Mouse (Mus musculus): ENCODE measurements at regions not wholly inside any gene's neighbourhood (a gene's known extent, or its start where the extent isn't known, plus 50 kb on each side); places are given as distances from the start of the nearest gene placed in this dataset.

GRCm38 (mm10) chr3:50660966-50661365, 217.6 kb upstream of the Slc7a11 start:
- DNase-seq = peak; percentile 17
- no peaks in the 10 kb centered on the region for H3K36me3 ChIP-seq (ENCODE audit: control insufficient read depth, insufficient read depth, low read length)
- WGBS = 78% methylated on average over 7 of the region's 7 CpGs
- no peak overlapping the region for H3K9ac ChIP-seq (replicated peaks; ENCODE audit: low read length)
- H3K9me3 ChIP-seq (ENCODE audit: control insufficient read depth, low read length) = no peaks in the 10 kb centered on the region
- no peaks in the 10 kb centered on the region for H3K27me3 ChIP-seq (ENCODE audit: control insufficient read depth, insufficient read depth, low read length)
- no peak overlapping the region for H3K4me3 ChIP-seq (replicated peaks; ENCODE audit: low read depth, low read length)
- H3K4me1 ChIP-seq (ENCODE audit: control insufficient read depth, insufficient read depth, low read length) = peaks cover 8% of the 10 kb centered on the region
- H3K27ac ChIP-seq (replicated peaks; ENCODE audit: low read depth, low read length) = no peak overlapping the region
- no peak overlapping the region for H3K4me2 ChIP-seq (ENCODE audit: low read length)
- no peak for ATAC-seq (ENCODE audit: low FRiP score, low TSS enrichment)

GRCm38 (mm10) chr3:50660566-50660965, 217.2 kb upstream of the Slc7a11 start:
- 91% methylated on average over 3 of the region's 3 CpGs for WGBS
- ATAC-seq (ENCODE audit: low FRiP score, low TSS enrichment) (no peak), DNase-seq (no peak)

DNA sequence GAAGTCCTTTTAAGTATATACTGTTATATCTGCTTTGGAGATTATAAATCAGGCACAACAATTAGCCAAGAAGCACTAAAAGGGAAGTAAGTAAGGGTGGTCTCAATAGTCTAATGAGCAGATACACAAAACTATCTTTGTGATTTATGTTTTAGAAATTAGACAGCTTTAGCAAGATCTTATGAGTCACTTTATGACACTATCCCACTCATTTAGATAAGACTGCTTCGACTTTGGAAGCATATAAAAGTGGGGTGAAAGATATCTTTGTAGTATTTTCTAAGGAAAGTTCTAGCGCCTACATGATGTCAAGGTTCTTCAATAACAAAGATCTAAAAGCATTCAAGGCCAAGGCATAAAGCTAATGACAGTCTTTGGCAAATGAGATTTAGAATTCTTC, 214.5 kb upstream of the Slc7a11 start:
- Histone ChIP-seq H3K9ac (replicated peaks; ENCODE audit: low read length) (no peak overlapping the region), H3K27ac (replicated peaks; ENCODE audit: low read depth, low read length) (no peak overlapping the region), H3K4me3 (replicated peaks; ENCODE audit: low read depth, low read length) (no peak overlapping the region), H3K36me3 (ENCODE audit: control insufficient read depth, insufficient read depth, low read length) (no peaks in the 10 kb centered on the region), H3K9me3 (ENCODE audit: control insufficient read depth, low read length) (no peaks in the 10 kb centered on the region), H3K4me2 (ENCODE audit: low read length) (no peak overlapping the region), H3K4me1 (ENCODE audit: control insufficient read depth, insufficient read depth, low read length) (peaks cover 8% of the 10 kb centered on the region), H3K27me3 (ENCODE audit: control insufficient read depth, insufficient read depth, low read length) (no peaks in the 10 kb centered on the region)
- no peak for ATAC-seq (ENCODE audit: low FRiP score, low TSS enrichment)
- DNase-seq = no peak
- 86% methylated on average over 2 of the region's 2 CpGs for WGBS

More at GRCm38 (mm10) chr3:50660566-50660965, 217.2 kb upstream of the Slc7a11 start:
- no peaks in the 10 kb centered on the region for H3K27me3 ChIP-seq (ENCODE audit: control insufficient read depth, insufficient read depth, low read length)
- H3K36me3 ChIP-seq (ENCODE audit: control insufficient read depth, insufficient read depth, low read length) = no peaks in the 10 kb centered on the region
- H3K9ac ChIP-seq (replicated peaks; ENCODE audit: low read length) = no peak overlapping the region
- H3K4me1 ChIP-seq (ENCODE audit: control insufficient read depth, insufficient read depth, low read length) = peaks cover 8% of the 10 kb centered on the region
- no peak overlapping the region for H3K4me2 ChIP-seq (ENCODE audit: low read length)
- no peaks in the 10 kb centered on the region for H3K9me3 ChIP-seq (ENCODE audit: control insufficient read depth, low read length)
- H3K27ac ChIP-seq (replicated peaks; ENCODE audit: low read depth, low read length) = no peak overlapping the region
- no peak overlapping the region for H3K4me3 ChIP-seq (replicated peaks; ENCODE audit: low read depth, low read length)

DNA sequence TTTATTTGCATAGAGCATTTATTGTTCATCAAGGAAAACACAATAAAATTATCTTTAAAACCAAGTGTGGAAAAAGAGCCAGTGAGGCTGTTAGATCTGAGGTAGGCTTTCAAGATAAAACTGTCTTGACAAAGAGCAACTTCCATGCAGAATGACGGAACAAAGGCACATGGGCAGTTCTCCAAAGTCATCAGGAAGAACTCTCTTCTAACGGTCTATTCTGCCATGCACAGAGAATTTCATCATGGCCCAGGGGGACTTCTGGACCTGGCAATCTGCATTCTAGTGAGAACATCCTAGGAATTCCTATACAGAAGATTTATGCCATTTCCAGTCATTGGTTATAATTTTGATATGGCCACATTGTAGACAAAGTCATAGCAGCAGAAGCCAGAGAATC, 211.0 kb upstream of the Slc7a11 start:
- no peak overlapping the region for H3K9ac ChIP-seq (replicated peaks; ENCODE audit: low read length)
- no peak overlapping the region for H3K4me3 ChIP-seq (replicated peaks; ENCODE audit: low read depth, low read length)
- H3K36me3 ChIP-seq (ENCODE audit: control insufficient read depth, insufficient read depth, low read length) = no peaks in the 10 kb centered on the region
- no peak for DNase-seq
- no peaks in the 10 kb centered on the region; the same call in 1 of the 2 replicates for H3K27me3 ChIP-seq (ENCODE audit: control insufficient read depth, insufficient read depth, low read length)
- no peak overlapping the region for H3K4me2 ChIP-seq (ENCODE audit: low read length)
- no peak overlapping the region for H3K27ac ChIP-seq (replicated peaks; ENCODE audit: low read depth, low read length)
- H3K4me1 ChIP-seq (ENCODE audit: control insufficient read depth, insufficient read depth, low read length) = no peaks in the 10 kb centered on the region
- ATAC-seq (ENCODE audit: low FRiP score, low TSS enrichment) = no peak
- WGBS = 86% methylated on average over 2 of the region's 2 CpGs
- no peaks in the 10 kb centered on the region for H3K9me3 ChIP-seq (ENCODE audit: control insufficient read depth, low read length)

- Histone ChIP-seq H3K4me1 (ENCODE audit: control insufficient read depth, insufficient read depth, low read length) (no peaks in the 10 kb centered on the region), H3K36me3 (ENCODE audit: control insufficient read depth, insufficient read depth, low read length) (no peaks in the 10 kb centered on the region), H3K4me3 (replicated peaks; ENCODE audit: low read depth, low read length) (no peak overlapping the region), H3K27me3 (ENCODE audit: control insufficient read depth, insufficient read depth, low read length) (no peaks in the 10 kb centered on the region; the same call in 1 of the 2 replicates), H3K9me3 (ENCODE audit: control insufficient read depth, low read length) (no peaks in the 10 kb centered on the region), H3K4me2 (ENCODE audit: low read length) (no peak overlapping the region), H3K9ac (replicated peaks; ENCODE audit: low read length) (no peak overlapping the region), H3K27ac (replicated peaks; ENCODE audit: low read depth, low read length) (no peak overlapping the region)
- DNase-seq (no peak), ATAC-seq (ENCODE audit: low FRiP score, low TSS enrichment) (no peak)
- 96% methylated on average over 3 of the region's 3 CpGs for WGBS
Measured at GRCm38 (mm10) chr3:50652265-50652664, 208.9 kb upstream of the Slc7a11 start.

- DNase-seq (peak; percentile 27), ATAC-seq (ENCODE audit: low FRiP score, low TSS enrichment) (no peak)
- Histone ChIP-seq H3K9me3 (ENCODE audit: control insufficient read depth, low read length) (no peaks in the 10 kb centered on the region), H3K36me3 (ENCODE audit: control insufficient read depth, insufficient read depth, low read length) (no peaks in the 10 kb centered on the region), H3K4me2 (ENCODE audit: low read length) (no peak overlapping the region), H3K9ac (replicated peaks; ENCODE audit: low read length) (no peak overlapping the region), H3K4me1 (ENCODE audit: control insufficient read depth, insufficient read depth, low read length) (no peaks in the 10 kb centered on the region), H3K4me3 (replicated peaks; ENCODE audit: low read depth, low read length) (no peak overlapping the region), H3K27ac (replicated peaks; ENCODE audit: low read depth, low read length) (no peak overlapping the region), H3K27me3 (ENCODE audit: control insufficient read depth, insufficient read depth, low read length) (no peaks in the 10 kb centered on the region)
- 64% methylated on average over 2 of the region's 2 CpGs for WGBS
Measured at GRCm38 (mm10) chr3:50643068-50643467, 199.7 kb upstream of the Slc7a11 start.

GRCm38 (mm10) chr3:50639907-50640323, 196.5 kb upstream of the Slc7a11 start:
- Histone ChIP-seq H3K27me3 (ENCODE audit: control insufficient read depth, insufficient read depth, low read length) (no peaks in the 10 kb centered on the region), H3K4me1 (ENCODE audit: control insufficient read depth, insufficient read depth, low read length) (no peaks in the 10 kb centered on the region), H3K27ac (replicated peaks; ENCODE audit: low read depth, low read length) (no peak overlapping the region), H3K4me2 (ENCODE audit: low read length) (peak overlapping the region; percentile 21; the same call in 1 of the 2 replicates), H3K4me3 (replicated peaks; ENCODE audit: low read depth, low read length) (no peak overlapping the region), H3K9ac (replicated peaks; ENCODE audit: low read length) (no peak overlapping the region), H3K36me3 (ENCODE audit: control insufficient read depth, insufficient read depth, low read length) (no peaks in the 10 kb centered on the region), H3K9me3 (ENCODE audit: control insufficient read depth, low read length) (no peaks in the 10 kb centered on the region)
- peak; percentile 65 for DNase-seq
- WGBS = 37% methylated on average over 12 of the region's 12 CpGs
- peak; percentile 58; the same call in 1 of the 2 replicates for ATAC-seq (ENCODE audit: low FRiP score, low TSS enrichment)

- no peak overlapping the region for H3K9ac ChIP-seq (replicated peaks; ENCODE audit: low read length)
- H3K27me3 ChIP-seq (ENCODE audit: control insufficient read depth, insufficient read depth, low read length) = no peaks in the 10 kb centered on the region
- WGBS = 56% methylated on average over 7 of the region's 7 CpGs
- no peaks in the 10 kb centered on the region for H3K36me3 ChIP-seq (ENCODE audit: control insufficient read depth, insufficient read depth, low read length)
- no peak overlapping the region for H3K4me2 ChIP-seq (ENCODE audit: low read length)
- H3K4me3 ChIP-seq (replicated peaks; ENCODE audit: low read depth, low read length) = no peak overlapping the region
- ATAC-seq (ENCODE audit: low FRiP score, low TSS enrichment) = no peak
- peak; percentile 17 for DNase-seq
- 0 out of 2 replicates have a peak, but pooled peaks cover 3% of the 10 kb centered on the region for H3K9me3 ChIP-seq (ENCODE audit: control insufficient read depth, low read length)
- no peak overlapping the region for H3K27ac ChIP-seq (replicated peaks; ENCODE audit: low read depth, low read length)
- H3K4me1 ChIP-seq (ENCODE audit: control insufficient read depth, insufficient read depth, low read length) = no peaks in the 10 kb centered on the region
Measured at GRCm38 (mm10) chr3:50634457-50635075, 191.2 kb upstream of the Slc7a11 start.

GRCm38 (mm10) chr3:50631286-50631685, 187.9 kb upstream of the Slc7a11 start:
- no peaks in the 10 kb centered on the region for H3K4me1 ChIP-seq (ENCODE audit: control insufficient read depth, insufficient read depth, low read length)
- no peaks in the 10 kb centered on the region for H3K36me3 ChIP-seq (ENCODE audit: control insufficient read depth, insufficient read depth, low read length)
- H3K9ac ChIP-seq (replicated peaks; ENCODE audit: low read length) = no peak overlapping the region
- H3K4me3 ChIP-seq (replicated peaks; ENCODE audit: low read depth, low read length) = no peak overlapping the region
- H3K4me2 ChIP-seq (ENCODE audit: low read length) = no peak overlapping the region
- DNase-seq = no peak
- H3K27ac ChIP-seq (replicated peaks; ENCODE audit: low read depth, low read length) = no peak overlapping the region
- H3K9me3 ChIP-seq (ENCODE audit: control insufficient read depth, low read length) = 0 out of 2 replicates have a peak, but pooled peaks cover 3% of the 10 kb centered on the region
- ATAC-seq (ENCODE audit: low FRiP score, low TSS enrichment) = no peak
- no peaks in the 10 kb centered on the region for H3K27me3 ChIP-seq (ENCODE audit: control insufficient read depth, insufficient read depth, low read length)

Data from midbrain, embryonic 14.5 days (tissue).